Mouse (Mus musculus) olfactory bulb, adult 2 months (tissue): ENCODE measurements around the gene Spint4.

Source experiments
- CTCF ChIP-seq: fragments of 200-500 bp; IDR thresholded peaks from 2 replicates; pipeline ENCODE4 v1.5.1; 2012; ENCODE audit warnings: low read depth, mild to moderate bottlenecking, low read length, moderate library complexity; ENCODE audit not compliant: insufficient read depth
- POLR2A ChIP-seq: fragments of 200-500 bp; IDR thresholded peaks from 2 replicates; pipeline ENCODE4 v1.6.1; 2012; ENCODE audit warnings: mild to moderate bottlenecking, low read depth, low read length, moderate library complexity; ENCODE audit not compliant: insufficient read depth

GRCm38 (mm10) chr2:164737377-164738090 is 39.2 kb downstream of the Spint4 start:
- TF ChIP-seq CTCF (no peak), POLR2A (no peak)
